In the genomic region with DNA sequence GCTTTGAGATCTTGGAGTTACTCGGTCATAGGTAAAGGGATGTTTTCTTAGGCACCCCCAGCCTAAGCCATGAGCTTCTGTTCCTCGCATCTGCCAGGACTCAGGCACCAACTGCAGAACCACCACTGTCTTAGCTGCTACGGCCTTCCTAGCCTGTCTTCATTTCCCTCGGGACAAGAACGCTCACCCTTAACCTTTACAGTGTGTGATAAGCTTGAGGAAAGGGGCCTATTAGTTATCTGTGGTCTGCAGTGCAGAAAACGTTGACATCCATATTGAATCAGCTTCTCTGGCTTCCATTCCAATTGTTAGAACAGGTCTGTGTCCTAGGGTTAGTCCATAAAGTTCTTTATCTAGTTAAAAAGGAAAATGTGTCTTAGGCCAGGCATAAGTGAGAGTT, we compare ENCODE assay signal across 14 mouse cellular contexts.
"Had no signal": no experiment of that assay in that cellular context is flagged by ENCODE, and none has a peak within 500 bp of the region (broad histone marks: within the 10 kb centered on the region; RNA-seq: fewer than 3 reads in every experiment).

No protein-coding gene starts in this region.

- H3K9me3 ChIP-seq: limb, embryonic 15.5 days; lung, embryonic 15.5 days; midbrain, embryonic 12.5 days; neural tube, embryonic 13.5 days had no signal

- ATAC-seq: inflammation-experienced regulatory T-cells, adult 6 months; intestine, postnatal 0 days had no signal

- DNase-seq: kidney, adult 8-10 months; layer of hippocampus, adult 9-11 months; layer of hippocampus, postnatal 36 days; retina, postnatal 1 day; right cerebral cortex, postnatal 4 days; spleen, adult 18-20 months; thymus, adult 18-20 months; thymus, postnatal 25 days had no signal

- H3K27me3 ChIP-seq: limb, embryonic 15.5 days; lung, embryonic 15.5 days; midbrain, embryonic 12.5 days; neural tube, embryonic 13.5 days had no signal

- H3K4me3 ChIP-seq: limb, embryonic 15.5 days; lung, embryonic 15.5 days; midbrain, embryonic 12.5 days; neural tube, embryonic 13.5 days had no signal

- H3K36me3 ChIP-seq: limb, embryonic 15.5 days; lung, embryonic 15.5 days had no signal

- H3K27ac ChIP-seq: limb, embryonic 15.5 days; lung, embryonic 15.5 days; midbrain, embryonic 12.5 days; neural tube, embryonic 13.5 days had no signal

- H3K9ac ChIP-seq: limb, embryonic 15.5 days; lung, embryonic 15.5 days; midbrain, embryonic 12.5 days; neural tube, embryonic 13.5 days had no signal

- H3K4me2 ChIP-seq: limb, embryonic 15.5 days; lung, embryonic 15.5 days; midbrain, embryonic 12.5 days; neural tube, embryonic 13.5 days had no signal
